Mouse (Mus musculus) kidney, postnatal 25 days (tissue): ENCODE measurements around the gene Lrrc3.
"Not testable (repeated sequence)": the region's sequence is repeated elsewhere in the genome, so short reads cannot be mapped to it uniquely, and the experiment has no call there.

ENCODE experiments used
- DNase-seq, 2 experiments: peaks; one replicate each; pipeline ENCODE4 v3.0.0; 2021; ENCODE audit warnings: mixed read lengths in 2 of 2

Gene Lrrc3

GRCm38 (mm10) chr10:77902211-77902893, at the start of gene Lrrc3:
TSS of gene Lrrc3 (minus strand) at chr10:77902536.
- peak; percentile 73 to 81 for DNase-seq

GRCm38 (mm10) chr10:77950468-77950867, 48.1 kb upstream of the Lrrc3 start:
- DNase-seq: not testable (repeated sequence)

- DNase-seq: no peak
Measured at GRCm38 (mm10) chr10:77939685-77940084, 37.3 kb upstream of the Lrrc3 start.

- DNase-seq: no peak
Measured at GRCm38 (mm10) chr10:77927375-77927774, 25.0 kb upstream of the Lrrc3 start.

- peak; percentile 48 to 67 for DNase-seq
Measured at GRCm38 (mm10) chr10:77926140-77926539, 23.8 kb upstream of the Lrrc3 start.

- peak in 1 of 2 experiments; percentile 12 for DNase-seq
Measured at GRCm38 (mm10) chr10:77922681-77923080, 20.3 kb upstream of the Lrrc3 start.

- DNase-seq: no peak
Measured at GRCm38 (mm10) chr10:77921009-77921408, 18.7 kb upstream of the Lrrc3 start.

- peak; percentile 66 to 83 for DNase-seq
Measured at GRCm38 (mm10) chr10:77916636-77917335, 14.4 kb upstream of the Lrrc3 start.

GRCm38 (mm10) chr10:77913292-77913691, 11.0 kb upstream of the Lrrc3 start:
- peak in 1 of 2 experiments; percentile 16 for DNase-seq

GRCm38 (mm10) chr10:77912605-77913004, 10.3 kb upstream of the Lrrc3 start:
- DNase-seq: no peak

- peak; percentile 47 to 65 for DNase-seq
Measured at GRCm38 (mm10) chr10:77902894-77903715, 769 bp upstream of the Lrrc3 start.

- peak in 1 of 2 experiments; percentile 24 for DNase-seq
Measured at GRCm38 (mm10) chr10:77901871-77902210, 495 bp downstream of the Lrrc3 start.

- DNase-seq: no peak
Measured at GRCm38 (mm10) chr10:77900903-77901818, 1.2 kb downstream of the Lrrc3 start.

- peak; percentile 48 to 52 for DNase-seq
Measured at GRCm38 (mm10) chr10:77900126-77900525, 2.2 kb downstream of the Lrrc3 start.

- no peak for DNase-seq
Measured at GRCm38 (mm10) chr10:77895562-77895961, 6.8 kb downstream of the Lrrc3 start.

- DNase-seq: no peak
Measured at GRCm38 (mm10) chr10:77890987-77891565, 11.3 kb downstream of the Lrrc3 start.

- no peak for DNase-seq
Measured at GRCm38 (mm10) chr10:77886007-77886747, 16.2 kb downstream of the Lrrc3 start.

- no peak for DNase-seq
Measured at GRCm38 (mm10) chr10:77882553-77882952, 19.8 kb downstream of the Lrrc3 start.

- no peak for DNase-seq
Measured at GRCm38 (mm10) chr10:77880305-77880704, 22.0 kb downstream of the Lrrc3 start.

GRCm38 (mm10) chr10:77878985-77879384, 23.4 kb downstream of the Lrrc3 start:
- DNase-seq: peak in 1 of 2 experiments; percentile 51

GRCm38 (mm10) chr10:77869651-77870050, 32.7 kb downstream of the Lrrc3 start:
- DNase-seq: no peak
